23 mouse cellular contexts compared by ENCODE assay signal in genomic region chr2:26468376-26468775, GRCm38 (mm10). TPM values are rescaled to one million over a fixed set of nuclear protein-coding genes. Genes with fewer than 3 reads are reported as not detected.
DNase-seq lines count a peak whose midpoint lies in the region; ATAC-seq and TF ChIP-seq lines count a peak whose summit lies in the region.
"Had no signal": no experiment of that assay in that cellular context is flagged by ENCODE, and none has a peak within 500 bp of the region (broad histone marks: within the 10 kb centered on the region; RNA-seq: fewer than 3 reads in every experiment).

No protein-coding gene starts in this region.

- peaks cover 98% of the 10 kb centered on the region for H3K36me3 ChIP-seq in midbrain, embryonic 12.5 days
- H3K36me3 ChIP-seq in midbrain, embryonic 11.5 days (ENCODE audit: control insufficient read depth, insufficient read depth, low read length) = peaks cover 58% of the 10 kb centered on the region
- peaks cover 92% of the 10 kb centered on the region for H3K36me3 ChIP-seq in thymus, adult 2 months (ENCODE audit: control insufficient read depth, insufficient read depth, low read length)
- H3K36me3 ChIP-seq: hindbrain, embryonic 15.5 days had no signal

- no peak for ATAC-seq in midbrain, embryonic 12.5 days (ENCODE audit: low FRiP score, low read depth)
- ATAC-seq in midbrain, embryonic 11.5 days (ENCODE audit: low FRiP score) = no peak
- ATAC-seq: CD4-positive, CD25-positive, alpha-beta regulatory T cell, adult 4 months; forebrain, embryonic 13.5 days; forebrain, embryonic 16.5 days had no signal

- WGBS in midbrain, embryonic 12.5 days = 94% methylated on average over 15 of the region's 15 CpGs
- WGBS in midbrain, embryonic 11.5 days = 95% methylated on average over 15 of the region's 15 CpGs
- 13% methylated on average over 15 of the region's 15 CpGs for WGBS in thymus, adult 2 months

- H3K27ac ChIP-seq in midbrain, embryonic 12.5 days (replicated peaks) = 0 out of 2 replicates have a peak overlapping the region, but pooled peaks have one; percentile 3
- H3K27ac ChIP-seq in midbrain, embryonic 11.5 days (ENCODE audit: low read depth, low read length) = no peak overlapping the region
- H3K27ac ChIP-seq in thymus, adult 2 months (ENCODE audit: control insufficient read depth, insufficient read depth, low read length) = peak overlapping the region; percentile 57; the same call in 1 of the 2 replicates
- H3K27ac ChIP-seq: forebrain, embryonic 13.5 days; hindbrain, embryonic 10.5 days; hindbrain, embryonic 15.5 days had no signal

- no peak overlapping the region for H3K4me2 ChIP-seq in midbrain, embryonic 12.5 days (replicated peaks)
- no peak overlapping the region for H3K4me2 ChIP-seq in midbrain, embryonic 11.5 days
- H3K4me2 ChIP-seq: forebrain, embryonic 13.5 days; heart, embryonic 11.5 days; hindbrain, embryonic 15.5 days had no signal

- H3K9me3 ChIP-seq in midbrain, embryonic 12.5 days = no peaks in the 10 kb centered on the region
- no peaks in the 10 kb centered on the region for H3K9me3 ChIP-seq in midbrain, embryonic 11.5 days (ENCODE audit: control insufficient read depth, low read length)
- H3K9me3 ChIP-seq: forebrain, embryonic 13.5 days; hindbrain, embryonic 10.5 days; hindbrain, embryonic 15.5 days had no signal

- peak; percentile 43; the same call in 1 of the 2 replicates for TF ChIP-seq CTCF in thymus, adult 2 months (IDR thresholded peaks at IDR 0.05; ENCODE audit: borderline replicate concordance, control insufficient read depth, extremely low read depth, insufficient read depth, low read length, poor library complexity)

- DNase-seq in midbrain, embryonic 11.5 days (ENCODE audit: low spot score, missing footprints) = no peak
- DNase-seq in thymus, adult 2 months = peak; percentile 80
- peak; percentile 84 for DNase-seq in thymus, postnatal 14 days
- peak; percentile 65 for DNase-seq in thymus, postnatal 4 days
- DNase-seq in layer of hippocampus, postnatal 14 days (ENCODE audit: low spot score in 2 of 2) = no peak
- DNase-seq in heart, postnatal 25 days (ENCODE audit: low spot score) = no peak
- no peak for DNase-seq in cerebellum, postnatal 36 days
- DNase-seq: adrenal gland, adult 2 months; adrenal gland, postnatal 14 days; cerebellum, adult 11-12 months; cerebellum, adult 8-10 months; cerebellum, postnatal 10 days; gastrocnemius, postnatal 14 days; heart, adult 11 months; heart, postnatal 36 days had no signal

- no peaks in the 10 kb centered on the region for H3K27me3 ChIP-seq in midbrain, embryonic 12.5 days
- H3K27me3 ChIP-seq in midbrain, embryonic 11.5 days (ENCODE audit: control insufficient read depth, insufficient read depth, low read length) = no peaks in the 10 kb centered on the region
- no peaks in the 10 kb centered on the region for H3K27me3 ChIP-seq in thymus, adult 2 months (ENCODE audit: control insufficient read depth, insufficient read depth, low read length)
- H3K27me3 ChIP-seq: forebrain, embryonic 13.5 days; hindbrain, embryonic 15.5 days had no signal

- intact Hi-C loops in heart, postnatal 25 days (cut with DNase I) = loop anchor here (2.0 kb wide), 1 partner anchor 14 kb away; no protein-coding TSS in a partner anchor

- no peak for TF ChIP-seq POLR2A in thymus, adult 2 months (IDR thresholded peaks at IDR 0.05; ENCODE audit: control insufficient read depth, extremely low read depth, insufficient read depth, low read length, poor library complexity)

- no peak overlapping the region for H3K4me3 ChIP-seq in midbrain, embryonic 12.5 days
- no peak overlapping the region for H3K4me3 ChIP-seq in midbrain, embryonic 11.5 days (ENCODE audit: low read depth, low read length)
- no peak overlapping the region for H3K4me3 ChIP-seq in thymus, adult 2 months (ENCODE audit: control insufficient read depth, insufficient read depth, low read length)
- H3K4me3 ChIP-seq: forebrain, embryonic 13.5 days; hindbrain, embryonic 10.5 days; hindbrain, embryonic 15.5 days had no signal

- no peak overlapping the region for H3K9ac ChIP-seq in midbrain, embryonic 12.5 days (replicated peaks)
- no peak overlapping the region for H3K9ac ChIP-seq in midbrain, embryonic 11.5 days (ENCODE audit: low read length)
- H3K9ac ChIP-seq: forebrain, embryonic 13.5 days; hindbrain, embryonic 15.5 days had no signal

- 0 out of 2 replicates have a peak, but pooled peaks cover 4% of the 10 kb centered on the region for H3K4me1 ChIP-seq in midbrain, embryonic 12.5 days
- no peaks in the 10 kb centered on the region for H3K4me1 ChIP-seq in midbrain, embryonic 11.5 days (ENCODE audit: control insufficient read depth, insufficient read depth, low read length)
- peaks cover 22% of the 10 kb centered on the region for H3K4me1 ChIP-seq in thymus, adult 2 months (replicated peaks; ENCODE audit: control insufficient read depth, insufficient read depth, low read length)
- H3K4me1 ChIP-seq: hindbrain, embryonic 10.5 days had no signal

RNA-seq across cellular contexts. Expression of gene Sec16a, which starts 23.4 kb away (rescaled TPM):
- polyA plus RNA-seq in midbrain, embryonic 12.5 days (2016; fragmentation: Nextera tagmentation; extraction: Ambion mirVana) = 29.3 and 33.3 TPM in 2 replicates
- polyA plus RNA-seq in midbrain, embryonic 11.5 days (2014; fragmentation: Nextera tagmentation; extraction: Ambion mirVana) = 28.2 and 29.8 TPM in 2 replicates
- 129 and 147 TPM in 2 replicates for polyA plus RNA-seq in thymus, adult 2 months (2012; rRNA removed)
- total RNA-seq in layer of hippocampus, postnatal 14 days (2021) = 10 to 100 TPM; 47.2 to 48.3 TPM
- total RNA-seq in heart, postnatal 25 days (2021) = 10 to 100 TPM; 34.9 to 38.8 TPM

RNA-seq across cellular contexts. Expression of gene Notch1, which starts 48.1 kb away (rescaled TPM):
- 53.5 and 56.2 TPM in 2 replicates for polyA plus RNA-seq in midbrain, embryonic 12.5 days (2016; fragmentation: Nextera tagmentation; extraction: Ambion mirVana)
- 40.8 and 47.5 TPM in 2 replicates for polyA plus RNA-seq in midbrain, embryonic 11.5 days (2014; fragmentation: Nextera tagmentation; extraction: Ambion mirVana)
- polyA plus RNA-seq in thymus, adult 2 months (2012; rRNA removed) = 159 and 219 TPM in 2 replicates
- 10 to 100 TPM; 35.4 to 45.2 TPM for total RNA-seq in layer of hippocampus, postnatal 14 days (2021)
- 10 to 100 TPM; 27.5 to 32.3 TPM for total RNA-seq in heart, postnatal 25 days (2021)
- total RNA-seq: MEL had no signal

RNA-seq across cellular contexts. Expression of gene Inpp5e, which starts 59.4 kb away (rescaled TPM):
- polyA plus RNA-seq in midbrain, embryonic 12.5 days (2016; fragmentation: Nextera tagmentation; extraction: Ambion mirVana) = 31.4 and 33.8 TPM in 2 replicates
- polyA plus RNA-seq in midbrain, embryonic 11.5 days (2014; fragmentation: Nextera tagmentation; extraction: Ambion mirVana) = 21.5 and 23.3 TPM in 2 replicates
- polyA plus RNA-seq in thymus, adult 2 months (2012; rRNA removed) = 46.3 and 47.4 TPM in 2 replicates
- 10 to 100 TPM; 22.0 to 22.6 TPM for total RNA-seq in layer of hippocampus, postnatal 14 days (2021)
- total RNA-seq in heart, postnatal 25 days (2021) = 10 to 100 TPM; 15.2 to 16.9 TPM

Comparison
In these comparisons a context has a peak if more than half of its experiments do, and no peak if none do; other contexts are left out.
1. DNase-seq: peak in thymus, adult 2 months (single experiment), thymus, postnatal 14 days (single experiment) and thymus, postnatal 4 days (single experiment); none in midbrain, embryonic 11.5 days (single experiment), layer of hippocampus, postnatal 14 days (0 of 2), heart, postnatal 25 days (single experiment) and cerebellum, postnatal 36 days (0 of 2).